Mouse (Mus musculus) B cell, adult 67 days (primary cell): Measurements from ENCODE around the gene Sub1. TPM values are rescaled to one million over a fixed set of nuclear protein-coding genes. Genes with fewer than 3 reads are reported as not detected.

ENCODE experiments used
- total RNA-seq, 2 experiments: library from RNA; stranded (reverse); gene quantifications; 4 replicates each; pipeline ENCODE4 v1.2.4; 2023

Sub1 gene
- total RNA-seq: 100 to 1,000 TPM; 387 to 475 TPM

GRCm38 (mm10) chr15:11996883-11997282 lies at the start of gene Sub1:
Gene Sub1, minus strand, starts transcription at chr15:11996983.

Other genes with a start within 250 kb of the Sub1 start
- gene Npr3, start 89.7 kb downstream of the Sub1 start, total RNA-seq: not detected
- 100 to 1,000 TPM; 125 to 143 TPM for gene Zfr, start 120.8 kb upstream of the Sub1 start, total RNA-seq
- gene Mtmr12, start 208.0 kb upstream of the Sub1 start, total RNA-seq: 10 to 100 TPM; 30.9 to 44.6 TPM